Mouse (Mus musculus) forebrain, embryonic 11.5 days (tissue): Measurements from ENCODE around the gene Agtrap. TPM values are rescaled to one million over a fixed set of nuclear protein-coding genes. Genes with fewer than 3 reads are reported as not detected.
A peak's percentile ranks its signal among the peaks of the same experiment; 100 is the strongest.

Experiments
- ATAC-seq: fragments of 200-750 bp; cut with Nextera tagmentation; replicated peaks from 2 replicates; pipeline ENCODE4 v1.8.0; 2017; ENCODE audit warnings: moderate TSS enrichment; ENCODE audit not compliant: low FRiP score
- DNase-seq: peaks from one replicate; pipeline ENCODE4 v3.0.0-alpha.2; 2017; ENCODE audit warnings: low spot score
- H3K27ac ChIP-seq: fragments of 300-500 bp; sonication (generic); 2 replicates; pipeline ENCODE4 v1.5.1; 2014; ENCODE audit warnings: low read depth, low read length
- H3K27me3 ChIP-seq: fragments of 300-500 bp; sonication (generic); 2 replicates; pipeline ENCODE4 v1.6.1; 2014; ENCODE audit warnings: mild to moderate bottlenecking, low read length, mixed read lengths; ENCODE audit not compliant: control insufficient read depth, insufficient read depth
- H3K36me3 ChIP-seq: fragments of 300-500 bp; sonication (generic); 2 replicates; pipeline ENCODE4 v1.6.1; 2014; ENCODE audit warnings: mild to moderate bottlenecking, low read length, moderate library complexity, mixed read lengths; ENCODE audit not compliant: control insufficient read depth, insufficient read depth
- H3K4me1 ChIP-seq: fragments of 300-500 bp; sonication (generic); replicated peaks from 2 replicates; pipeline ENCODE4 v1.6.1; 2014; ENCODE audit warnings: low read length, mixed read lengths; ENCODE audit not compliant: control insufficient read depth, insufficient read depth
- H3K4me2 ChIP-seq: fragments of 300-500 bp; sonication (generic); 2 replicates; pipeline ENCODE4 v1.6.1; 2014; ENCODE audit warnings: low read depth, mild to moderate bottlenecking, low read length, moderate library complexity, mixed read lengths; ENCODE audit not compliant: severe bottlenecking
- H3K4me3 ChIP-seq: fragments of 300-500 bp; sonication (generic); 2 replicates; pipeline ENCODE4 v1.5.1; 2014; ENCODE audit warnings: low read depth, low read length
- H3K9ac ChIP-seq: fragments of 300-500 bp; sonication (generic); 2 replicates; pipeline ENCODE4 v1.6.1; 2014; ENCODE audit warnings: low read length
- H3K9me3 ChIP-seq: fragments of 300-500 bp; sonication (generic); 2 replicates; pipeline ENCODE4 v1.6.1; 2016; ENCODE audit warnings: low read length, mixed read lengths; ENCODE audit not compliant: control insufficient read depth
- WGBS: fragments of 180-500 bp; shearing (Covaris S2); extraction: QIAGEN DNeasy Blood & Tissue Kit; methylation state at CpG from one replicate; pipeline ENCODE4 v1.1.7; 2014; 5-methylcytosine and 5-hydroxymethylcytosine counted together
- polyA plus RNA-seq: library from polyadenylated mRNA; unstranded; fragments of >200 nt; fragmentation: Nextera tagmentation; extraction: Ambion mirVana; gene quantifications from 2 replicates; pipeline ENCODE4 v1.2.1, GENCODE M21; 2014

Gene Agtrap
- polyA plus RNA-seq, 1 experiment from 2014 or later, result 15.0 TPM

DNA sequence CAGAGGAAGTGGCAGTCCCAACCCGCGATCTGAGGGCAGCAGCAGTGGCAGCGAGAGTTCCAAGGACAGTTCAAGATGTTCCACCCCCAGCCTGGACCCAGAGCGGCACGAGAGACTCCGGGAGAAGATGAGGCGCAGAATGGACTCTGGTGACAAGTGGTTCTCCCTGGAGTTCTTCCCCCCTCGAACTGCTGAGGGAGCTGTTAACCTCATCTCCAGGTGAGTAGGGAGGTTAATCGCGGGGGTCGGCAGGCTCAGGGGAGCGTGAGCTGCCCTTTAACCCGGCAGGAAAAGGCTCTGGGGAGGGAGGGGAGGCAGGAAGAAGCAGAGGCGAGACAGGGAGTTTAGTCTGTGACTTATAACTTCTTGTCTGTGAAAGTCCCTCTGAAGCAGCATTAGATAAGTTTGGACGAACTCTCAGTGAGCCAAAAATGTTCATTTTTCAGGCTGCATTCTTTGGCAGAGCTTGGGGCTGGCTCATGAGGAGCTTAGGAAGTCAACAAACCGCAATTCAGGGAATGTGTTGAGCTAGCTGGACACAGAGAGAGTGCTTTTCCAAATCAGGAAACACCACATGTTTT lies 46.1 kb downstream of the Agtrap start:
- Histone ChIP-seq H3K4me3 (peak overlapping the region; percentile 40), H3K9ac (peak overlapping the region; percentile 64), H3K27ac (peak overlapping the region; percentile 70), H3K4me2 (peak overlapping the region; percentile 52), H3K36me3 (no peaks in the 10 kb centered on the region; the same call in 1 of the 2 replicates), H3K9me3 (no peaks in the 10 kb centered on the region), H3K27me3 (no peaks in the 10 kb centered on the region), H3K4me1 (peaks cover 13% of the 10 kb centered on the region)
- 4% methylated on average over 16 of the region's 16 CpGs for WGBS
- ATAC-seq (no peak), DNase-seq (no peak)

DNA sequence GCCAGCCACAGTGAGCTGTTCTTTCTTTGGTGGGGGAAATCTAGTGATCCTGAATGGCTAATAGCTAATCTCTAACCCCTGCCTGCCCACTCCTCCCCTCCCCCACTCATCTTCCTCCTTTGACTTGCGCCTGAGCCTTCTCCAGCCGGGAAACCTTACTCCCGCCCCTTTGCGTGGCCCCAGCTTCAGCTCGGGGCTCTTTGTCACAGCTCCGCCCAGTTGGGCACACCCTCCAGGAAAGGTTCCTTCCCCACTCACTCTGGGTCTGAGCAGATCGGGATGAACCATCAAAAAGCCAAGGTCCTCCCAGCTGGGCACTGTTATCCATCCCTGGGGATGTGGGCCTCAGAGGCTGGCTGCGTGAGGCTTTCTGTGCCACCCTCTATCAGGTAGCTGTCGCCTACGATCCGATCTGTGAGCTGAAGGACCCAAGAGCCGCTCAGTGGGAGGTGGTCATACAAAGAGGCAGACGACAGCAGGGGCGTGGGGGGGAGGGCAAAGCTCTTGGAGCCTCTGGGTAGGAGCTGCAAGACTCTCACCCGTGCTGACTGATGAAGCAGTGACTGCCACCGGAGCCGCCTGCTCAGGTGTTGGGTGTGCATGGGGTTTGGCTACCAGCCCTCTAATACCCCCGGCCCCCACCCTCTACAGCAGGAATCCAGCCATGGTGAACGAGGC lies 46.8 kb downstream of the Agtrap start:
- peak overlapping the region; percentile 70 for H3K27ac ChIP-seq
- H3K27me3 ChIP-seq, result no peaks in the 10 kb centered on the region
- H3K36me3 ChIP-seq, result no peaks in the 10 kb centered on the region; the same call in 1 of the 2 replicates
- WGBS, result under 1% methylated on average over 19 of the region's 19 CpGs
- DNase-seq (peak; percentile 84), ATAC-seq (peak; percentile 45)
- peak overlapping the region; percentile 64 for H3K9ac ChIP-seq
- H3K4me3 ChIP-seq, result peak overlapping the region; percentile 40
- H3K9me3 ChIP-seq, result no peaks in the 10 kb centered on the region
- peak overlapping the region; percentile 52 for H3K4me2 ChIP-seq
- peaks cover 13% of the 10 kb centered on the region for H3K4me1 ChIP-seq

DNA sequence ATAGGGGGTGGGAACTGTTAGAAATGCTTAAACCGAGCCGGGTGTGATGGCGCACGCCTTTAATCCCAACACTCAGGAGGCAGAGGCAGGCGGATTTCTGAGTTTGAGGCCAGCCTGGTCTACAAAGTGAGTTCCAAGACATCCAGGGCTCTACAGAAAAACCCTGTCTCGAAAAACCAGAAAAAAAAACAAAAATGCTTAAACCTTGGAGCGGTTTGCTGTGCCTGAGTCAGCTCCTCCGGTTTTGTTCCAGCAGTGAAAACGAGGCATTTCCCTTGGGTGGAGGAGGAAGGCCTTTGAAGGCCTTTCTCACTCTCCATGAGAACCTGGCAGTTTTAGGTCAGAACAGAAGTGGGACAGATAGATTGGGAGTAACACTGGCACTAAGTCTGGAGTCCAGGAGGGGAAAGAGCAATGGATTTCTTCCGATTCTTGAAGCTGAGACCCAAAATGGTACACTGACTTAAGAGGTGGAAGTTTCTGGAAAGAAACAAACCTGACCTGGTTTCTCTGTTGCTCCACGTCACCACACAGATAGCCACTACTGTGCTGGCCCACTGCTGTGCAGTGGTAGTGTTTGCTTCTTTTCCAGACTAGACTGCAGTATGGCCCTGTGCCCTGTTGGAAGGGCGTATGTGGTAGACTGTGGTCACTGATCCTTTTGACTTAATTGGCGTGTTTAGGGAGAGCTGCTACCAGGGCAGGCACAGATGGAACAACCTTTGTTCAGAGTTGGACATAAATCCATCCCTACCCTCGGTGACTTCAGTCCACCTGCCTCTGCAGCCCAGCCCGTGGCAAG lies 47.6 kb downstream of the Agtrap start:
- ATAC-seq, result no peak
- Histone ChIP-seq H3K4me3 (peak overlapping the region; percentile 89), H3K9ac (peak overlapping the region; percentile 64), H3K4me1 (peaks cover 13% of the 10 kb centered on the region), H3K36me3 (no peaks in the 10 kb centered on the region; the same call in 1 of the 2 replicates), H3K9me3 (no peaks in the 10 kb centered on the region), H3K4me2 (peak overlapping the region; percentile 67; the same call in 1 of the 2 replicates), H3K27me3 (no peaks in the 10 kb centered on the region), H3K27ac (peak overlapping the region; percentile 70)
- WGBS, result 67% methylated on average over 15 of the region's 15 CpGs
- DNase-seq, result no peak

DNA sequence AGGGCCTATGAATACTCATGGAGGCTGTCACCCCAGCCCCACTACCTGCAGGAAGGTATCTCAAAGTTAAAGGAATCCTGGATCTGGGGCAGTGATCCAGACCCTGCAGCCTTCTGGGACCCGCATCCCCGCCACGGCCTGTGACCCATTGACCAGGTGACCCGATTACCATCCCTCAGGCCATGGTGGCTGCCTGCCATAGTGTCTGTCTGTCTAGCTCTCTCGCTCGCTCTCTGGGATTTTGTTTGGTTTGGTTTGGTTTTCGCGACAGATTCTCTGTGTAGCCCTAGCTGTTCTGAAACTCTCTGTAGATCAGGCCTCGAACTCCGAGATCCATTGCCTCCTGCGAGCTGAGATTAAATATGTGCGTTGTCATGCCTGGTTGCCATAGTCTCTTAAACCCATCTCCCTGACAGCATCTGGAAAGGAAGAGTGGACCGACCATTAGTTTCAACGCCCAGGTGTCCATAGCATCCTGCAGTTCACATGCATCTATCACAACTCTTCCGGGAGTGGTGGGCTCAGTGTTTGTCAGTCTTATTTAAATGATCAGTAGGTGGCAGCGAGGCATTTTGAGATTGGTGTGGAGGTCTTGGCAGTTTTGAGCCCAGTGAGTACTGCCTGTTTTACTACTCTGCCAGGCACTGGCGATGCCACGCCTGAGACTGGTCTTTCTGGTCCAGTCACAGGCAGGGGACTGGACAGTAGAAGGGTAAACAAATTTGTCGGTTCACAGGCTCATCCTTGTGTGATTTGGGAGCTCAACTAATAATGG lies 48.4 kb downstream of the Agtrap start:
- 24% methylated on average over 19 of the region's 19 CpGs for WGBS
- Histone ChIP-seq H3K36me3 (no peaks in the 10 kb centered on the region; the same call in 1 of the 2 replicates), H3K4me1 (peaks cover 13% of the 10 kb centered on the region), H3K27me3 (no peaks in the 10 kb centered on the region), H3K4me2 (peak overlapping the region; percentile 67), H3K9me3 (no peaks in the 10 kb centered on the region), H3K27ac (no peak overlapping the region; the same call in 1 of the 2 replicates), H3K4me3 (peak overlapping the region; percentile 89), H3K9ac (peak overlapping the region; percentile 58)
- no peak for DNase-seq
- no peak for ATAC-seq

DNA sequence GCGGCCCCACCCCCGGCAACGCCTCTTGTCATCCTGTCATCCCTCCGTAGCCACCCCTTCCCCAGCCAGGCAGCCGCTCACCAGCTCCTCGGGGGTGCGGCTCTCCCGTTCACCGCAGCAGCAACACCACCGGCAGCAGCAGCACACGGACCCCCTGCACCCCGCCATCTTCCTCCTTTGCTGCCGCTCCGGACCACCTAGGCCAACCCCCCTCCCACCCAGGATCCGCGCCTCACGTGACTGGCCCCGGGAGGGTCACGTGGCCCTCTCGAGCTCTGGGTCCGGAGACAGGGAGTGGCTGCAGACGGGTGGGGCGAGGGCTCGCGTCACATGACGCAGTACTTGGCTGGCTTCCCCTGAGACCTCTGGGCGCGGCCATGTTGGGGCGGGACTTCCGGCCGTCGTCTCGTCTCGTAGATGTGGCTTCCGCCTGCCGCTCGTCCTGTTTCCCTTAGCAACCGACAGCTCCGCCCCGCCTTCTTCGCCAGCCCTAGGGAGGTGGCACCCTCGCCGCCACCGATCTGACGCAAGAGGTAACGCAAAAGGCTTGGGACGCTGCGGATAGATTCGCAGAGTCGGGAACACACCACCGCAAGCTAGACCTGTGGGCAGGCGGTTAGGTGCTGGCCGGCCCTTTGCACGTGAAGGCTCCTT lies 49.1 kb downstream of the Agtrap start, which contains the start of the genes Clcn6 and Mthfr:
Gene Clcn6 (minus strand): TSS at position 222 of the 654 bp plus-strand sequence.
Gene Mthfr (plus strand): TSS at position 478 of the 654 bp plus-strand sequence.
- Histone ChIP-seq H3K9ac (peak within 1 kb of the TSS; percentile 78), H3K4me3 (peak within 1 kb of the TSS; percentile 89), H3K9me3 (no peaks in the 10 kb centered on the region), H3K4me2 (peak within 1 kb of the TSS; percentile 67), H3K27me3 (no peaks in the 10 kb centered on the region), H3K27ac (peak within 1 kb of the TSS; percentile 50; the same call in 1 of the 2 replicates), H3K4me1 (peaks cover 13% of the 10 kb centered on the region), H3K36me3 (no peaks in the 10 kb centered on the region; the same call in 1 of the 2 replicates)
- under 1% methylated on average over 54 of the region's 54 CpGs for WGBS
- ATAC-seq (peak; percentile 97), DNase-seq (peak; percentile 100)

DNA sequence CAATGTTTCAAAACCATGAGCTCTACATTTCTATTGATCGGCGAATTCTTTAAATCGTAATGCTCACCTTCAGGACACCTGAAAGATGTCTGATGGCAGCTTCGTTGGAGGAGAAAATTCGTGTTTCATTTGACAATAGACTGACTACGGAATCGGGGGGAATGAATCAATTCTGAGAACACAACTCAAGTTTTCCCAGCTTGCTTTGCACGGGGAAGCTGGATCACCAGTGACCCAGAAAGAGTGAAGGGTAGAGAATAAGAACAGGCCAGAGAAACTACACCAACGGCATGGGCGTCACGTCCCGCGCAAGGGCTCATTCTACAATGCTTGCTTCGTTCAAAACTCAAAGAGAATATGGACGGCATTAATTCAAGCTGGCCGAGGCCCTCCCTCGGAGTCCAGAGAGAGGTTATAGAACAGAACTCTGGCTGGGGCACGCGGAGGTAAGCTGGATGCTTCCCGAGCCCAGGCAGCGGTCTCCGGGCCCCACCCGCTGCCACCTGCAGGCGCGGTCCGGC lies 49.7 kb downstream of the Agtrap start:
- peak overlapping the region; percentile 49 for H3K4me2 ChIP-seq
- no peaks in the 10 kb centered on the region; the same call in 1 of the 2 replicates for H3K36me3 ChIP-seq
- 7% methylated on average over 26 of the region's 26 CpGs for WGBS
- no peaks in the 10 kb centered on the region for H3K27me3 ChIP-seq
- peaks cover 13% of the 10 kb centered on the region for H3K4me1 ChIP-seq
- peak overlapping the region; percentile 78 for H3K9ac ChIP-seq
- no peaks in the 10 kb centered on the region for H3K9me3 ChIP-seq
- DNase-seq (no peak), ATAC-seq (no peak)
- H3K27ac ChIP-seq, result peak overlapping the region; percentile 50; the same call in 1 of the 2 replicates
- peak overlapping the region; percentile 89 for H3K4me3 ChIP-seq

DNA sequence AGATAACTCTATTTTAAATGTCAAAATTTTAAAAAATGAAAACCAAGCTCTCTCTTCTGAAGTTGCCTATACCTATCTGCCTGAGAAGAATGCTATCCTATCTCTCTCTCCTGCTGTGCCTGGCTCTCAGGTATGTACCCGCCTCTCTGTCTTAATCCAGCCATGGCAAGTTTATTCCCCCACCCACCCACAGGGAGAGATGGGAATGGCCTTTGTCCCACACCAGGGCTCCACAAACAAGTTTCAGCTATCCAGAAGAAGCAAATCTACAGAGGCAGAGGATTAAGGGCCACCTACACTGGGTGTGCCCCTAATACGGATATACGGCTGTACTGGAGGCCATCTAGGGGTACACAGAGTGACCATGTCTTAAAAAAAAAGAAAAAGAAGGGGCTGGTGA lies 52.4 kb downstream of the Agtrap start:
- Histone ChIP-seq H3K9ac (no peak overlapping the region), H3K27ac (no peak overlapping the region), H3K4me3 (no peak overlapping the region), H3K27me3 (no peaks in the 10 kb centered on the region), H3K9me3 (no peaks in the 10 kb centered on the region), H3K4me2 (no peak overlapping the region), H3K4me1 (peaks cover 13% of the 10 kb centered on the region), H3K36me3 (no peaks in the 10 kb centered on the region)
- 88% methylated on average over 3 of the region's 3 CpGs for WGBS
- DNase-seq (no peak), ATAC-seq (no peak)
